Mouse (Mus musculus): ENCODE measurements around the gene Zfp462. TPM values are rescaled to one million over a fixed set of nuclear protein-coding genes. Genes with fewer than 3 reads are reported as not detected.

The Zfp462 gene
- total and polyA plus RNA-seq, 3 experiments, result 0.05 TPM; not detected in 2

- peaks cover 60% of the 10 kb centered on the region for H3K9me3 ChIP-seq (replicated peaks)
- DNase-seq (ENCODE audit: low spot score) (no peak), ATAC-seq (ENCODE audit: extremely low read depth, insufficient number of reproducible peaks, low FRiP score, poor library complexity, severe bottlenecking) (no peak)
- TF ChIP-seq TAL1 (conservative IDR thresholded peaks at IDR 0.05; ENCODE audit: low read depth, low read length), result no peak
- TF ChIP-seq POLR2AphosphoS5 (IDR thresholded peaks at IDR 0.05; ENCODE audit: insufficient replicate concordance, low read depth, low read length), result no peak
- TF ChIP-seq CTCF (IDR thresholded peaks at IDR 0.05; ENCODE audit: low read depth, low read length), result no peak
- no peak for TF ChIP-seq GATA2 (IDR thresholded peaks at IDR 0.05; ENCODE audit: borderline replicate concordance, low read depth, low read length)
- TF ChIP-seq GATA1 (IDR thresholded peaks at IDR 0.05; ENCODE audit: borderline replicate concordance, low read length), result no peak
- H3K4me3 ChIP-seq (ENCODE audit: low read depth, low read length), result no peak overlapping the region
- H3K4me1 ChIP-seq (ENCODE audit: insufficient read depth, low read depth, low read length), result no peaks in the 10 kb centered on the region
- H3K27me3 ChIP-seq (ENCODE audit: insufficient read depth, low read length), result no peaks in the 10 kb centered on the region
- H3K36me3 ChIP-seq (replicated peaks), result no peaks in the 10 kb centered on the region
Measured at GRCm38 (mm10) chr4:54962141-54962540, 17.3 kb downstream of the Zfp462 start.

GRCm38 (mm10) chr4:54963551-54963950, 18.7 kb downstream of the Zfp462 start:
- Histone ChIP-seq H3K36me3 (replicated peaks) (no peaks in the 10 kb centered on the region), H3K4me3 (ENCODE audit: low read depth, low read length) (no peak overlapping the region), H3K27me3 (ENCODE audit: insufficient read depth, low read length) (no peaks in the 10 kb centered on the region), H3K9me3 (replicated peaks) (peaks cover 60% of the 10 kb centered on the region), H3K4me1 (ENCODE audit: insufficient read depth, low read depth, low read length) (no peaks in the 10 kb centered on the region)
- DNase-seq (ENCODE audit: low spot score) (no peak), ATAC-seq (ENCODE audit: extremely low read depth, insufficient number of reproducible peaks, low FRiP score, poor library complexity, severe bottlenecking) (no peak)
- TF ChIP-seq CTCF (IDR thresholded peaks at IDR 0.05; ENCODE audit: low read depth, low read length), result no peak
- TF ChIP-seq POLR2AphosphoS5 (IDR thresholded peaks at IDR 0.05; ENCODE audit: insufficient replicate concordance, low read depth, low read length), result no peak
- no peak for TF ChIP-seq GATA2 (IDR thresholded peaks at IDR 0.05; ENCODE audit: borderline replicate concordance, low read depth, low read length)
- TF ChIP-seq GATA1 (IDR thresholded peaks at IDR 0.05; ENCODE audit: borderline replicate concordance, low read length), result no peak
- no peak for TF ChIP-seq TAL1 (conservative IDR thresholded peaks at IDR 0.05; ENCODE audit: low read depth, low read length)

- Histone ChIP-seq H3K9me3 (replicated peaks) (peaks cover 57% of the 10 kb centered on the region), H3K4me1 (ENCODE audit: insufficient read depth, low read depth, low read length) (no peaks in the 10 kb centered on the region), H3K27me3 (ENCODE audit: insufficient read depth, low read length) (no peaks in the 10 kb centered on the region), H3K36me3 (replicated peaks) (no peaks in the 10 kb centered on the region), H3K4me3 (ENCODE audit: low read depth, low read length) (no peak overlapping the region)
- ATAC-seq (ENCODE audit: extremely low read depth, insufficient number of reproducible peaks, low FRiP score, poor library complexity, severe bottlenecking) (no peak), DNase-seq (ENCODE audit: low spot score) (no peak)
- no peak for TF ChIP-seq TAL1 (conservative IDR thresholded peaks at IDR 0.05; ENCODE audit: low read depth, low read length)
- no peak for TF ChIP-seq POLR2AphosphoS5 (IDR thresholded peaks at IDR 0.05; ENCODE audit: insufficient replicate concordance, low read depth, low read length)
- no peak for TF ChIP-seq CTCF (IDR thresholded peaks at IDR 0.05; ENCODE audit: low read depth, low read length)
- TF ChIP-seq GATA1 (IDR thresholded peaks at IDR 0.05; ENCODE audit: borderline replicate concordance, low read length), result no peak
- TF ChIP-seq GATA2 (IDR thresholded peaks at IDR 0.05; ENCODE audit: borderline replicate concordance, low read depth, low read length), result no peak
Measured at GRCm38 (mm10) chr4:54965169-54965695, 20.4 kb downstream of the Zfp462 start.

- no peak overlapping the region for H3K4me3 ChIP-seq (ENCODE audit: low read depth, low read length)
- no peak for DNase-seq (ENCODE audit: low spot score)
- TF ChIP-seq POLR2AphosphoS5 (IDR thresholded peaks at IDR 0.05; ENCODE audit: insufficient replicate concordance, low read depth, low read length) (no peak), GATA2 (IDR thresholded peaks at IDR 0.05; ENCODE audit: borderline replicate concordance, low read depth, low read length) (no peak), CTCF (IDR thresholded peaks at IDR 0.05; ENCODE audit: low read depth, low read length) (no peak), GATA1 (IDR thresholded peaks at IDR 0.05; ENCODE audit: borderline replicate concordance, low read length) (no peak), TAL1 (conservative IDR thresholded peaks at IDR 0.05; ENCODE audit: low read depth, low read length) (no peak)
- peaks cover 54% of the 10 kb centered on the region for H3K9me3 ChIP-seq (replicated peaks)
- H3K27me3 ChIP-seq (ENCODE audit: insufficient read depth, low read length), result no peaks in the 10 kb centered on the region
- H3K4me1 ChIP-seq (ENCODE audit: insufficient read depth, low read depth, low read length), result no peaks in the 10 kb centered on the region
- no peak for ATAC-seq (ENCODE audit: extremely low read depth, insufficient number of reproducible peaks, low FRiP score, poor library complexity, severe bottlenecking)
- no peaks in the 10 kb centered on the region for H3K36me3 ChIP-seq (replicated peaks)
Measured at GRCm38 (mm10) chr4:54966161-54966806, 21.4 kb downstream of the Zfp462 start.

- peaks cover 52% of the 10 kb centered on the region for H3K9me3 ChIP-seq (replicated peaks)
- no peak for DNase-seq (ENCODE audit: low spot score)
- TF ChIP-seq CTCF (IDR thresholded peaks at IDR 0.05; ENCODE audit: low read depth, low read length) (no peak), TAL1 (conservative IDR thresholded peaks at IDR 0.05; ENCODE audit: low read depth, low read length) (no peak), GATA2 (IDR thresholded peaks at IDR 0.05; ENCODE audit: borderline replicate concordance, low read depth, low read length) (no peak), POLR2AphosphoS5 (IDR thresholded peaks at IDR 0.05; ENCODE audit: insufficient replicate concordance, low read depth, low read length) (no peak), GATA1 (IDR thresholded peaks at IDR 0.05; ENCODE audit: borderline replicate concordance, low read length) (no peak)
- no peaks in the 10 kb centered on the region for H3K4me1 ChIP-seq (ENCODE audit: insufficient read depth, low read depth, low read length)
- no peak overlapping the region for H3K4me3 ChIP-seq (ENCODE audit: low read depth, low read length)
- no peak for ATAC-seq (ENCODE audit: extremely low read depth, insufficient number of reproducible peaks, low FRiP score, poor library complexity, severe bottlenecking)
- H3K27me3 ChIP-seq (ENCODE audit: insufficient read depth, low read length), result no peaks in the 10 kb centered on the region
- H3K36me3 ChIP-seq (replicated peaks), result no peaks in the 10 kb centered on the region
Measured at GRCm38 (mm10) chr4:54967166-54967565, 22.3 kb downstream of the Zfp462 start.

GRCm38 (mm10) chr4:54967721-54968120, 22.9 kb downstream of the Zfp462 start:
- DNase-seq (ENCODE audit: low spot score) (no peak), ATAC-seq (ENCODE audit: extremely low read depth, insufficient number of reproducible peaks, low FRiP score, poor library complexity, severe bottlenecking) (no peak)
- Histone ChIP-seq H3K27me3 (ENCODE audit: insufficient read depth, low read length) (no peaks in the 10 kb centered on the region), H3K36me3 (replicated peaks) (no peaks in the 10 kb centered on the region), H3K9me3 (replicated peaks) (peaks cover 52% of the 10 kb centered on the region), H3K4me3 (ENCODE audit: low read depth, low read length) (no peak overlapping the region), H3K4me1 (ENCODE audit: insufficient read depth, low read depth, low read length) (no peaks in the 10 kb centered on the region)
- TF ChIP-seq TAL1 (conservative IDR thresholded peaks at IDR 0.05; ENCODE audit: low read depth, low read length) (no peak), GATA2 (IDR thresholded peaks at IDR 0.05; ENCODE audit: borderline replicate concordance, low read depth, low read length) (no peak), POLR2AphosphoS5 (IDR thresholded peaks at IDR 0.05; ENCODE audit: insufficient replicate concordance, low read depth, low read length) (no peak), GATA1 (IDR thresholded peaks at IDR 0.05; ENCODE audit: borderline replicate concordance, low read length) (no peak), CTCF (IDR thresholded peaks at IDR 0.05; ENCODE audit: low read depth, low read length) (no peak)

Measured in G1E (cell line).